Mouse (Mus musculus): ENCODE results near the gene Cbx2.

- no peak for TF ChIP-seq POLR2A (IDR thresholded peaks at IDR 0.05; ENCODE audit: insufficient read depth, low read length)
- no peak for TF ChIP-seq CTCF (IDR thresholded peaks at IDR 0.05; ENCODE audit: low read depth, low read length)
- TF ChIP-seq EP300 (IDR thresholded peaks at IDR 0.05; ENCODE audit: insufficient read depth, low read depth, low read length), result no peak
Measured at GRCm38 (mm10) chr11:119023616-119023980, 836 bp downstream of the Cbx2 start.
